Mouse (Mus musculus): ENCODE results near the gene Rpl23a. TPM values are rescaled to one million over a fixed set of nuclear protein-coding genes. Genes with fewer than 3 reads are reported as not detected.

Rpl23a gene
- total and polyA plus RNA-seq, 3 experiments = 2,892 to 4,112 TPM; not detected in 1

GRCm38 (mm10) chr11:78180081-78180761 lies 3.2 kb downstream of the Rpl23a start:
- peak; percentile 74 for DNase-seq (ENCODE audit: low read depth, low spot score)
- Histone ChIP-seq H3K79me2 (ENCODE audit: control insufficient read depth, insufficient read depth, low read length, poor library complexity) (peaks cover 32% of the 10 kb centered on the region), H3K9me3 (replicated peaks; ENCODE audit: insufficient read depth, low read length) (no peaks in the 10 kb centered on the region), H3K9ac (ENCODE audit: control insufficient read depth, low read depth, low read length, poor library complexity, severe bottlenecking) (peak overlapping the region; percentile 89), H3K36me3 (ENCODE audit: control insufficient read depth in 1 of 2, insufficient read depth in 2 of 2, low read length in 2 of 2) (peaks cover 12 to 36% of the 10 kb centered on the region in 2 experiments), H3K4me3 (ENCODE audit: control insufficient read depth in 1 of 2, insufficient read depth in 1 of 2, low read depth in 2 of 2, low read length in 2 of 2) (peak overlapping the region in 1 of 2 experiments; percentile 81; a peak in 2 of 4 replicates), H3K27me3 (ENCODE audit: control insufficient read depth in 1 of 2, insufficient read depth in 2 of 2, low read length in 2 of 2) (no peaks in the 10 kb centered on the region), H3K4me1 (ENCODE audit: control insufficient read depth in 1 of 2, insufficient read depth in 2 of 2, low read length in 2 of 2) (peaks cover 4 to 16% of the 10 kb centered on the region in 2 experiments; a peak in 3 of 4 replicates), H3K27ac (ENCODE audit: control insufficient read depth, low read depth, low read length) (peak overlapping the region; percentile 96)
- TF ChIP-seq KAT2A (conservative IDR thresholded peaks at IDR 0.05; ENCODE audit: low read depth, low read length) = no peak
- TF ChIP-seq E2F4 (IDR thresholded peaks at IDR 0.05; ENCODE audit: borderline replicate concordance, low read depth, low read length) = no peak
- TF ChIP-seq JUND (IDR thresholded peaks at IDR 0.05; ENCODE audit: low read depth, low read length) = no peak
- no peak for TF ChIP-seq POLR2AphosphoS5 (IDR thresholded peaks at IDR 0.05; ENCODE audit: borderline replicate concordance, low read depth, low read length)
- no peak for TF ChIP-seq BHLHE40 (IDR thresholded peaks at IDR 0.05; ENCODE audit: borderline replicate concordance, low read depth, low read length)
- no peak for TF ChIP-seq ZC3H11A (IDR thresholded peaks at IDR 0.05; ENCODE audit: low read depth, low read length)
- TF ChIP-seq CHD2 (IDR thresholded peaks at IDR 0.05; ENCODE audit: low read length) = peak; percentile 5
- TF ChIP-seq MAX (IDR thresholded peaks at IDR 0.05; ENCODE audit: low read length) = no peak
- TF ChIP-seq RCOR1 (IDR thresholded peaks at IDR 0.05; ENCODE audit: low read depth, low read length) = no peak
- no peak for TF ChIP-seq CTCF (IDR thresholded peaks at IDR 0.05 in 2 of 3, conservative IDR thresholded peaks at IDR 0.05 in 1 of 3; ENCODE audit: control insufficient read depth in 1 of 3, insufficient read depth in 1 of 3, low read depth in 2 of 3, low read length in 3 of 3, poor library complexity in 1 of 3, severe bottlenecking in 1 of 3)
- TF ChIP-seq TBP (IDR thresholded peaks at IDR 0.05; ENCODE audit: low read depth, low read length) = no peak
- no peak for TF ChIP-seq USF1 (IDR thresholded peaks at IDR 0.05; ENCODE audit: low read depth, low read length)
- TF ChIP-seq ETS1 (IDR thresholded peaks at IDR 0.05; ENCODE audit: low read depth, low read length) = peak; percentile 30; the same call in 1 of the 2 replicates
- no peak for TF ChIP-seq NRF1 (IDR thresholded peaks at IDR 0.05; ENCODE audit: insufficient read depth, low read depth, low read length, poor library complexity, severe bottlenecking)
- TF ChIP-seq ZNF384 (IDR thresholded peaks at IDR 0.05; ENCODE audit: low read depth, low read length) = no peak
- TF ChIP-seq MAZ (IDR thresholded peaks at IDR 0.05; ENCODE audit: low read depth, low read length) = no peak
- 0 out of 2 replicates have a peak, but pooled peaks have one; percentile 24 for TF ChIP-seq NELFE (IDR thresholded peaks at IDR 0.05; ENCODE audit: low read depth, low read length)
- TF ChIP-seq ZKSCAN1 (IDR thresholded peaks at IDR 0.05; ENCODE audit: low read depth, low read length) = no peak
- peak; percentile 21; the same call in 1 of the 2 replicates for TF ChIP-seq POLR2AphosphoS2 (IDR thresholded peaks at IDR 0.05; ENCODE audit: low read length)
- TF ChIP-seq ZMIZ1 (IDR thresholded peaks at IDR 0.05; ENCODE audit: low read depth, low read length) = peak; percentile 74
- TF ChIP-seq POLR2A (IDR thresholded peaks at IDR 0.05; ENCODE audit: control insufficient read depth in 1 of 2, insufficient read depth in 1 of 2, low read depth in 1 of 2, low read length in 2 of 2, poor library complexity in 1 of 2) = peak; percentile 13 to 25; a peak in 1 of 4 replicates
- no peak; the same call in 1 of the 2 replicates for TF ChIP-seq MXI1 (IDR thresholded peaks at IDR 0.05; ENCODE audit: low read depth, low read length)
- TF ChIP-seq UBTF (IDR thresholded peaks at IDR 0.05; ENCODE audit: borderline replicate concordance, insufficient read depth, low read depth, low read length) = no peak
- no peak for TF ChIP-seq RAD21 (IDR thresholded peaks at IDR 0.05; ENCODE audit: low read depth, low read length)
- no peak; the same call in 1 of the 2 replicates for TF ChIP-seq CHD1 (IDR thresholded peaks at IDR 0.05; ENCODE audit: low read depth, low read length)
- TF ChIP-seq MYB (IDR thresholded peaks at IDR 0.05; ENCODE audit: low read depth, low read length) = 0 out of 2 replicates have a peak, but pooled peaks have one; percentile 8
- TF ChIP-seq TAL1 (IDR thresholded peaks at IDR 0.05; ENCODE audit: low read length) = no peak
- no peak for TF ChIP-seq GABPA (IDR thresholded peaks at IDR 0.05; ENCODE audit: low read depth, low read length)
- no peak for TF ChIP-seq USF2 (IDR thresholded peaks at IDR 0.05; ENCODE audit: borderline replicate concordance in 1 of 2, insufficient read depth in 1 of 2, low read depth in 1 of 2, low read length in 2 of 2)
- TF ChIP-seq SMC3 (IDR thresholded peaks at IDR 0.05; ENCODE audit: low read depth, low read length) = peak; percentile 20; the same call in 1 of the 2 replicates
- no peak for TF ChIP-seq TCF12 (IDR thresholded peaks at IDR 0.05; ENCODE audit: low read depth, low read length)
- no peak; the same call in 1 of the 2 replicates for TF ChIP-seq SIN3A (IDR thresholded peaks at IDR 0.05; ENCODE audit: low read length)
- TF ChIP-seq MYC (IDR thresholded peaks at IDR 0.05; ENCODE audit: low read depth, low read length) = peak; percentile 57; the same call in 1 of the 2 replicates
- TF ChIP-seq EP300 (IDR thresholded peaks at IDR 0.05; ENCODE audit: low read depth in 1 of 2, low read length in 2 of 2) = peak in 1 of 2 experiments; percentile 14; a peak in 1 of 4 replicates
- TF ChIP-seq MAFK (IDR thresholded peaks at IDR 0.05; ENCODE audit: borderline replicate concordance, low read depth, low read length) = no peak
- TF ChIP-seq GATA1 (IDR thresholded peaks at IDR 0.05; ENCODE audit: low read depth, low read length) = no peak
